Mouse (Mus musculus): Measurements from ENCODE around the gene E2f6.

- TF ChIP-seq CTCF (IDR thresholded peaks at IDR 0.05; ENCODE audit: borderline replicate concordance, insufficient read depth, low read length) = no peak
- TF ChIP-seq POLR2A (IDR thresholded peaks at IDR 0.05; ENCODE audit: low read depth, low read length) = no peak
Measured at GRCm38 (mm10) chr12:16877679-16878078, 66.9 kb downstream of the E2f6 start.

Data from embryonic fibroblast, embryonic 13.5 days (primary cell).